Mouse (Mus musculus) adrenal gland, adult 18-20 months (tissue): ENCODE results near the gene Birc2. TPM values are rescaled to one million over a fixed set of nuclear protein-coding genes. Genes with fewer than 3 reads are reported as not detected.

Experiments used
- microRNA-seq, 2 experiments: library from miRNA; unstranded; fragments of <30 nt; microRNA quantifications; one replicate each; pipeline ENCODE4 v1.2.0; 2021; ENCODE audit warnings: borderline number of aligned reads in 2 of 2
- total RNA-seq, 2 experiments: library from RNA; stranded (reverse); gene quantifications; 1 replicate in 1 of 2; 2 replicates in 1 of 2; pipeline ENCODE4 v1.2.3; 2021

Gene Birc2
- total RNA-seq, 2 experiments from 2014 or later = 38.8 to 50.5 TPM

Small RNA genes lying within 50 kb of the gene (microRNA-seq; reads per million reads assigned to microRNA genes)
- gene Mir5618 = 0.95 to 1.2 reads per million in 2 experiments

Other genes with a start within 250 kb of the Birc2 start
- gene Mmp20, start 208.8 kb downstream of the Birc2 start, total RNA-seq = not detected
- gene Mmp7, start 145.0 kb downstream of the Birc2 start, total RNA-seq = not detected
- 100 to 1,000 TPM; 151 to 202 TPM for gene Tmem123, start 73.0 kb downstream of the Birc2 start, total RNA-seq
- 10 to 100 TPM; 13.8 to 26.3 TPM for gene Birc3, start 36.1 kb upstream of the Birc2 start, total RNA-seq
- 10 to 100 TPM; 72.0 to 83.7 TPM for gene Yap1, start 167.5 kb upstream of the Birc2 start, total RNA-seq
- gene Cfap300, start 205.8 kb upstream of the Birc2 start, total RNA-seq = 1 to 10 TPM; 2.7 to 2.8 TPM